7 mouse cellular contexts compared by ENCODE assay signal in the genomic region with DNA sequence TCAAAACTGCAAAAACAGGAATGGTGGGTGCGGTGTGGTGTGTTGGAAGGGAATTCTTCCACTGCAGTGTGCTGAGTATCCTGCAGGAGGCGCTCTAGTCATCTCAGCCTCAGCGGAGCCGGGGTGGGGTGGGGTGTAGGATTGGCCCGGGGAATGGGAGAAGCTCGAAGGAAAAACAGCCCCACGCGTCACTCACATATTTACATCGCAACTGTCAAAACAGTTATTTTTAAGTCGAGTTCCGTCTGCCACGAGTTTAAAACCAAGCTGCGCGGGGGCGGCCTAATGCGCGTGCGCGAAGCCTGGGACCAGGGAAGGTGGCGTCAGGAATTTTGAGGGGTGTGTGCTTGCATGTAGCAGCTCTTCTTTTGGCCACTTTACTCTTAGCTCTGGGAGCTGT. TPM values are rescaled to one million over a fixed set of nuclear protein-coding genes. Genes with fewer than 3 reads are reported as not detected.
A peak's percentile ranks its signal among the peaks of the same experiment; 100 is the strongest.
DNase-seq lines count a peak whose midpoint lies in the region; TF ChIP-seq lines count a peak whose summit lies in the region.

No protein-coding gene starts in this region.

- no peak overlapping the region; the same call in 1 of the 2 replicates for H3K27ac ChIP-seq in left cerebral cortex, adult 2 months

- intact Hi-C loops in left cerebral cortex, adult 2 months (cut with DNase I), result no loop called here

- TF ChIP-seq CTCF in left cerebral cortex, adult 2 months (IDR thresholded peaks at IDR 0.05), result peak; percentile 88

- H3K4me3 ChIP-seq in left cerebral cortex, adult 2 months, result peak overlapping the region; percentile 34

- DNase-seq in adrenal gland, adult 2 months, result peak; percentile 67
- peak; percentile 74 to 78 for DNase-seq in cerebellum, postnatal 25 days
- peak; percentile 87 to 94 for DNase-seq in frontal cortex, postnatal 36 days (ENCODE audit: low spot score in 2 of 2)
- peak; percentile 26 for DNase-seq in induced T-regulatory cell, adult 2 months (ENCODE audit: low read depth)
- peak; percentile 85 to 86 for DNase-seq in left cerebral cortex, adult 2 months (ENCODE audit: extremely low spot score in 1 of 2, low spot score in 2 of 2)
- peak; percentile 59 for DNase-seq in lung, postnatal 25 days (ENCODE audit: low spot score)
- peak; percentile 87 to 90 for DNase-seq in right cerebral cortex, postnatal 36 days (ENCODE audit: low spot score in 2 of 2)

RNA-seq across cellular contexts. Expression of a gene that starts 17.3 kb away (rescaled TPM):
- total RNA-seq in adrenal gland, adult 2 months (2021), result not detected
- polyA plus RNA-seq in adrenal gland, adult 2 months (2012; rRNA removed), result not detected in 2 replicates
- not detected for total RNA-seq in left cerebral cortex, adult 2 months (2021)

RNA-seq across cellular contexts. Expression of a gene that starts 21.0 kb away (rescaled TPM):
- under 1 TPM; 0.10 to 0.12 TPM for total RNA-seq in adrenal gland, adult 2 months (2021)
- 0.03 and 0.09 TPM in 2 replicates for polyA plus RNA-seq in adrenal gland, adult 2 months (2012; rRNA removed)
- 1 to 10 TPM; 4.3 to 6.1 TPM for total RNA-seq in left cerebral cortex, adult 2 months (2021)

RNA-seq across cellular contexts. Expression of a gene that starts 21.0 kb away (rescaled TPM):
- total RNA-seq in adrenal gland, adult 2 months (2021), result under 1 TPM in 1 of 2 experiments, not detected in 1; 0.41 TPM
- 0.19 and 0.20 TPM in 2 replicates for polyA plus RNA-seq in adrenal gland, adult 2 months (2012; rRNA removed)
- total RNA-seq in left cerebral cortex, adult 2 months (2021), result 1 to 10 TPM; 3.9 to 6.8 TPM

Comparison
In these comparisons a context has a peak if more than half of its experiments do, and no peak if none do; other contexts are left out.
1. DNase-seq: peak in every context shown above with its lines; median percentile 90 in frontal cortex, postnatal 36 days; 88 in right cerebral cortex, postnatal 36 days; 86 in left cerebral cortex, adult 2 months; 76 in cerebellum, postnatal 25 days; 67 in adrenal gland, adult 2 months; 59 in lung, postnatal 25 days; 26 in induced T-regulatory cell, adult 2 months.
2. RNA of a gene that starts 21.0 kb away (total RNA-seq): 4.3 to 6.1 TPM in left cerebral cortex, adult 2 months; 0.10 to 0.12 TPM in adrenal gland, adult 2 months; every median in the first group is over 4 times any median in the second.